In the genomic region with DNA sequence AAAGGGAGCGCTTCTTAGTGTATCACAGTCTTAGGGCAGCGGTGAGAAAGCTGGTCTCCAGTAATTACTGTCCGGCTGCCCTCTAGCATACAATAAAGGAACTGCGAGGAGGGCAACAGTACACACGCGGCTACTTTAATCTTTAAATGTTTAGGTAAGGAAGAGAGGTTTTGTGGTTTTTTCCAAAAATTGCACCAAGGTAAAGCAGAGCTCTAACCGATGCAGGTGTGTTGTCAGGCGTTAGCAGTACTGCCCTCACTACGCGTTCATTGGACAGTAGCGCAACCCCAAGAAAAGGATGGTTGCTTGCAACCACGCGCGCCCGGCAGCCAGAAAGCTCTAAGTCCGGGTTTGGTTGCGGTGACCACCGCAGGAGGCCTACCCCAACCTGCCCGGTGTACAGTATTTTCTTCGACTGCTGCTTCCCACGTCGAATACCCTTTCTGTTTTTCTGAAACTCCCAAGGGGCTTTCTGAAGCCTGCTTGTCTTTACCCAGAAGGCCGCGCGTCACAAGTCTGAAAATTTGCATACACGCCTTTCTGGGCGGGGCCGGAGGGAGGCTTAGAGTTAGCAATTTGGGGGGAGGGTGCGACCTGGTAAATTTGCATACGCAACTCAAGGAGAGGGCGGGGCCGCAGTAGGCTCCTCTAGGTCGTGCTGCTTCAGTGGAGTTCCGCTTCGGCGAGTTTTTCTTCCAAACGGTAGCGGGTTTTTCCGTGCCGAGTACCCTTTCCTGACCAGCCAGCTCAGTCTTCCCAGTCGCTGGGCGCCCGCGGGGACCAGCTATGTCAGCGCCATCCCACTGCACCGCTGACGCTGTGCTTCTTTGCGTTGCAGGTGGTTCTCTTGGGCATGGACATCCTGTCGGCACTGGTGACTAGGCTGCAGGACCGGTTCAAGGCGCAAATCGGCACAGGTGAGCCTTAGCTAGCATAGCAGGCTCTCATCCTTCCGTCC, we compare ENCODE assay signal across 8 mouse cellular contexts.
DNase-seq lines count a peak whose midpoint lies in the region; ATAC-seq and TF ChIP-seq lines count a peak whose summit lies in the region.

No protein-coding gene starts in this region.

- H3K36me3 ChIP-seq in CH12.LX (replicated peaks in 1 of 2; ENCODE audit: control insufficient read depth in 1 of 2, insufficient read depth in 1 of 2, low read length in 1 of 2) = peaks cover 29 to 48% of the 10 kb centered on the region in 2 experiments
- H3K36me3 ChIP-seq in forebrain, embryonic 11.5 days (ENCODE audit: control insufficient read depth, insufficient read depth, low read length) = peaks cover 2% of the 10 kb centered on the region; the same call in 1 of the 2 replicates
- H3K36me3 ChIP-seq in heart, embryonic 16.5 days (ENCODE audit: control insufficient read depth, insufficient read depth) = peaks cover 13% of the 10 kb centered on the region
- H3K36me3 ChIP-seq in liver, embryonic 15.5 days (replicated peaks) = peaks cover 19% of the 10 kb centered on the region
- H3K36me3 ChIP-seq in neural tube, embryonic 12.5 days = peaks cover 30% of the 10 kb centered on the region

- H3K4me2 ChIP-seq in CH12.LX (ENCODE audit: insufficient read depth, low read depth, poor library complexity, severe bottlenecking) = peak overlapping the region; percentile 73
- peak overlapping the region; percentile 71 for H3K4me2 ChIP-seq in forebrain, embryonic 11.5 days (ENCODE audit: low read depth, low read length, severe bottlenecking)
- H3K4me2 ChIP-seq in heart, embryonic 16.5 days (ENCODE audit: low read depth, low read length) = peak overlapping the region; percentile 70
- peak overlapping the region; percentile 86 for H3K4me2 ChIP-seq in liver, embryonic 15.5 days
- H3K4me2 ChIP-seq in neural tube, embryonic 12.5 days (replicated peaks) = peak overlapping the region; percentile 77

- peaks cover 1% of the 10 kb centered on the region for H3K9me3 ChIP-seq in CH12.LX (replicated peaks; ENCODE audit: low read length)
- no peaks in the 10 kb centered on the region for H3K9me3 ChIP-seq in forebrain, embryonic 11.5 days (ENCODE audit: control insufficient read depth, low read length)
- H3K9me3 ChIP-seq in heart, embryonic 16.5 days (replicated peaks; ENCODE audit: control insufficient read depth, low read length) = no peaks in the 10 kb centered on the region
- H3K9me3 ChIP-seq in liver, embryonic 15.5 days (replicated peaks) = no peaks in the 10 kb centered on the region
- no peaks in the 10 kb centered on the region for H3K9me3 ChIP-seq in neural tube, embryonic 12.5 days

- TF ChIP-seq RAD21 in CH12.LX (IDR thresholded peaks at IDR 0.05; ENCODE audit: low read depth, low read length) = peak; percentile 66

- WGBS in forebrain, embryonic 11.5 days = 2% methylated on average over 53 of the region's 53 CpGs
- WGBS in heart, embryonic 16.5 days = 1% methylated on average over 53 of the region's 53 CpGs
- 1% methylated on average over 53 of the region's 53 CpGs for WGBS in liver, embryonic 15.5 days (ENCODE audit: insufficient replicate concordance)
- 2% methylated on average over 53 of the region's 53 CpGs for WGBS in neural tube, embryonic 12.5 days

- peak overlapping the region; percentile 53 to 75 (median 60) for H3K4me3 ChIP-seq in CH12.LX (replicated peaks in 1 of 3; ENCODE audit: low read depth in 2 of 3, low read length in 2 of 3, poor library complexity in 1 of 3)
- H3K4me3 ChIP-seq in forebrain, embryonic 11.5 days (ENCODE audit: low read depth, low read length) = peak overlapping the region; percentile 37
- H3K4me3 ChIP-seq in heart, embryonic 16.5 days (ENCODE audit: low read length) = peak overlapping the region; percentile 67
- peak overlapping the region; percentile 69 for H3K4me3 ChIP-seq in liver, embryonic 15.5 days (replicated peaks)
- H3K4me3 ChIP-seq in neural tube, embryonic 12.5 days = peak overlapping the region; percentile 37

- ATAC-seq in forebrain, embryonic 11.5 days (replicated peaks; ENCODE audit: low FRiP score) = peak; percentile 94
- peak; percentile 90 for ATAC-seq in heart, embryonic 16.5 days (replicated peaks; ENCODE audit: extremely low read depth, insufficient read depth, low FRiP score)
- ATAC-seq in liver, embryonic 15.5 days (ENCODE audit: insufficient read depth) = peak; percentile 90
- peak; percentile 93 for ATAC-seq in neural tube, embryonic 12.5 days (ENCODE audit: low FRiP score, low read depth)

- in situ Hi-C loops in CH12.LX (cut with MboI; ENCODE audit: low pct_ligation_motif_present, low pct_unique_long_range_greater_than_20kb, low sequenced_read_pairs) = no loop called here

- peak overlapping the region; percentile 93 for H3K27ac ChIP-seq in CH12.LX (ENCODE audit: insufficient read depth, low read depth)
- peak overlapping the region; percentile 93 for H3K27ac ChIP-seq in forebrain, embryonic 11.5 days (ENCODE audit: low read depth, low read length)
- peak overlapping the region; percentile 95 for H3K27ac ChIP-seq in heart, embryonic 16.5 days (ENCODE audit: low read length)
- H3K27ac ChIP-seq in liver, embryonic 15.5 days (replicated peaks) = peak overlapping the region; percentile 97
- H3K27ac ChIP-seq in neural tube, embryonic 12.5 days = peak overlapping the region; percentile 75

- H3K27me3 ChIP-seq in CH12.LX (replicated peaks) = no peaks in the 10 kb centered on the region
- no peaks in the 10 kb centered on the region for H3K27me3 ChIP-seq in forebrain, embryonic 11.5 days (ENCODE audit: control insufficient read depth, insufficient read depth, low read length)
- no peaks in the 10 kb centered on the region for H3K27me3 ChIP-seq in heart, embryonic 16.5 days (ENCODE audit: control insufficient read depth, insufficient read depth, low read length)
- H3K27me3 ChIP-seq in liver, embryonic 15.5 days = no peaks in the 10 kb centered on the region
- H3K27me3 ChIP-seq in neural tube, embryonic 12.5 days (replicated peaks) = no peaks in the 10 kb centered on the region

- TF ChIP-seq CTCF in CH12.LX (conservative IDR thresholded peaks at IDR 0.05 in 1 of 2, IDR thresholded peaks at IDR 0.05 in 1 of 2; ENCODE audit: low read depth in 2 of 2, low read length in 2 of 2) = peak in 1 of 2 experiments; percentile 72; a peak in 2 of 4 replicates

- TF ChIP-seq EP300 in CH12.LX (IDR thresholded peaks at IDR 0.05; ENCODE audit: low read length) = no peak

- peaks cover 34 to 66% of the 10 kb centered on the region in 2 experiments for H3K4me1 ChIP-seq in CH12.LX (ENCODE audit: control insufficient read depth in 1 of 2, insufficient read depth in 2 of 2)
- peaks cover 12% of the 10 kb centered on the region; the same call in 1 of the 2 replicates for H3K4me1 ChIP-seq in forebrain, embryonic 11.5 days (replicated peaks; ENCODE audit: control insufficient read depth, insufficient read depth, low read length)
- peaks cover 31% of the 10 kb centered on the region for H3K4me1 ChIP-seq in heart, embryonic 16.5 days (ENCODE audit: control insufficient read depth, insufficient read depth, low read length)
- H3K4me1 ChIP-seq in liver, embryonic 15.5 days (replicated peaks) = peaks cover 55% of the 10 kb centered on the region
- H3K4me1 ChIP-seq in neural tube, embryonic 12.5 days = peaks cover 29% of the 10 kb centered on the region

- dilution Hi-C loops in CH12.LX (cut with MboI; ENCODE audit: extremely low pct_ligation_motif_present, extremely low pct_unique_long_range_greater_than_20kb, low sequenced_read_pairs) = no loop called here

- peak; percentile 97 for TF ChIP-seq POLR2A in CH12.LX (IDR thresholded peaks at IDR 0.05; ENCODE audit: low read depth, low read length)

- peak overlapping the region; percentile 50; the same call in 1 of the 2 replicates for H3K9ac ChIP-seq in CH12.LX (ENCODE audit: insufficient read depth, low read depth)
- peak overlapping the region; percentile 58 for H3K9ac ChIP-seq in forebrain, embryonic 11.5 days (ENCODE audit: low read length)
- H3K9ac ChIP-seq in heart, embryonic 16.5 days (ENCODE audit: low read length) = peak overlapping the region; percentile 77
- H3K9ac ChIP-seq in liver, embryonic 15.5 days = peak overlapping the region; percentile 67
- peak overlapping the region; percentile 60 for H3K9ac ChIP-seq in neural tube, embryonic 12.5 days

- peak; percentile 99 for DNase-seq in CH12.LX (ENCODE audit: extremely low read depth)
- peak; percentile 98 for DNase-seq in c-Kit-positive CD71-positive TER-119-negative erythroid progenitor cells, embryonic 14.5 days (ENCODE audit: low read depth)
- DNase-seq in forebrain, embryonic 11.5 days (ENCODE audit: low spot score) = peak; percentile 93
- peak; percentile 97 to 98 for DNase-seq in kidney, postnatal 36 days
- DNase-seq in telencephalon, adult 2 months (ENCODE audit: low read depth, low spot score) = peak; percentile 91

- peaks cover 53% of the 10 kb centered on the region for H3K79me2 ChIP-seq in CH12.LX (replicated peaks; ENCODE audit: control insufficient read depth, extremely low read depth, insufficient read depth, poor library complexity, severe bottlenecking)

TF ChIP-seq in CH12.LX, 34 proteins besides CTCF, POLR2A, EP300 and RAD21 (continues in another document):
- TF ChIP-seq JUND (conservative IDR thresholded peaks at IDR 0.05; ENCODE audit: low read depth, low read length) = no peak
- TF ChIP-seq JUN (IDR thresholded peaks at IDR 0.05; ENCODE audit: insufficient read depth, low read depth, low read length) = no peak; the same call in 1 of the 2 replicates
- TF ChIP-seq ELF1 (IDR thresholded peaks at IDR 0.05; ENCODE audit: low read depth, low read length) = peak; percentile 19; the same call in 1 of the 2 replicates
- TF ChIP-seq SIN3A (IDR thresholded peaks at IDR 0.05; ENCODE audit: low read length) = peak; percentile 38
- TF ChIP-seq ZKSCAN1 (IDR thresholded peaks at IDR 0.05; ENCODE audit: borderline replicate concordance, low read depth, low read length) = no peak
- peak; percentile 86 for TF ChIP-seq MYC (IDR thresholded peaks at IDR 0.05; ENCODE audit: low read depth, low read length)
- TF ChIP-seq ETS1 (conservative IDR thresholded peaks at IDR 0.05; ENCODE audit: low read depth, low read length) = peak; percentile 81
- TF ChIP-seq ZNF384 (IDR thresholded peaks at IDR 0.05; ENCODE audit: low read depth, low read length) = peak; percentile 50
- peak; percentile 56 for TF ChIP-seq CHD2 (IDR thresholded peaks at IDR 0.05; ENCODE audit: low read length)
- TF ChIP-seq USF2 (conservative IDR thresholded peaks at IDR 0.05; ENCODE audit: low read depth, low read length) = 0 out of 2 replicates have a peak, but pooled peaks have one; percentile 3
- no peak; the same call in none of the 2 replicates for TF ChIP-seq MXI1 (IDR thresholded peaks at IDR 0.05; ENCODE audit: low read depth, low read length)
- 0 out of 2 replicates have a peak, but pooled peaks have one; percentile 36 for TF ChIP-seq KAT2A (IDR thresholded peaks at IDR 0.05; ENCODE audit: insufficient replicate concordance, low read length)
- TF ChIP-seq TBP (conservative IDR thresholded peaks at IDR 0.05; ENCODE audit: low read depth, low read length) = peak; percentile 98
- peak; percentile 63 for TF ChIP-seq SMC3 (IDR thresholded peaks at IDR 0.05; ENCODE audit: low read depth, low read length)
- TF ChIP-seq USF1 (IDR thresholded peaks at IDR 0.05; ENCODE audit: low read depth, low read length) = no peak
- TF ChIP-seq IRF4 (IDR thresholded peaks at IDR 0.05; ENCODE audit: low read depth, low read length) = no peak
- TF ChIP-seq HCFC1 (IDR thresholded peaks at IDR 0.05; ENCODE audit: low read depth, low read length) = peak; percentile 65

Comparison
In these comparisons a context has a peak if more than half of its experiments do, and no peak if none do; other contexts are left out.
1. Peak in every context shown above with its lines: DNase-seq, ATAC-seq, H3K4me3 ChIP-seq and H3K27ac ChIP-seq.